Mouse (Mus musculus): ENCODE measurements at regions not wholly inside any gene's neighbourhood (a gene's known extent, or its start where the extent isn't known, plus 50 kb on each side); places are given as distances from the start of the nearest gene placed in this dataset.

DNA sequence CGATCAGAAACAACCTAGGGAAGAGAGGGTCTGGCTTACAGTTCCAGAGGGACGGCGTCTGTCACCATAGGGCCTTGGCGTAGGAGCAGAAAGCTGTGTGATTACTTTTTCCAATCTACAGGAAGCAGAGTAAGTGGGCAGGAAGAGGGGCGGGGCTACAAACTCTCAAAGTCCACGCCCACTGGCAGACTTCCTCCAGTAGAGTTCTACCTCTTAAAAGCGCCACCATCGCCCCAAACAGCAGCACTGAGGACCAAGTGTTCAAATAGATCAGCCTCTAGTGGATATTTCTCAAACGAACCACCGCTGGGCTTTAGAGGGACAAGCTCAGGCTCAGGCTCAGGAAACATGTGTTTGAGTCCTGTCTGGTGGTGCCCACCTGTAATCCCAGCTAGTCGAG lies 231.2 kb upstream of the Msx2 start:
- DNase-seq (ENCODE audit: low spot score) = no peak

DNA sequence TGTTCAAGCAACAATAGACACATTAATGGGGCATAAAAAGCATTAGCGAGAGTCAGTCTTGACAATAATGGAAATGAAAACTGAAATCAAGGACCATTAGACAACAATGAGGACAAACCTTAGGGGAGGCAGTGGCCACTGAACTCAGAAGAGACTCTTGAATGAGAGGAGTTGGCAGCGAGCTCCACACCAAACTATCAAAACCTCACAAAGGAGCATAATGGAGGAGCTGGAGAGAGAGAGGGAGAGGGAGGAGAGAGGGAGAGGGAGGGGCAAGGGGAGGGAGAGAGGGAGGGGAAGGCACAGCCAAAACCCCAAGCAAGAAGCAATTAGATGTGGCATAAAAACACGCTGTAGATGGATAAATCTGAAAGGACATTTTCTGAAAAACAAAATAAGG lies 227.4 kb upstream of the Msx2 start:
- DNase-seq (ENCODE audit: low spot score) = no peak

DNA sequence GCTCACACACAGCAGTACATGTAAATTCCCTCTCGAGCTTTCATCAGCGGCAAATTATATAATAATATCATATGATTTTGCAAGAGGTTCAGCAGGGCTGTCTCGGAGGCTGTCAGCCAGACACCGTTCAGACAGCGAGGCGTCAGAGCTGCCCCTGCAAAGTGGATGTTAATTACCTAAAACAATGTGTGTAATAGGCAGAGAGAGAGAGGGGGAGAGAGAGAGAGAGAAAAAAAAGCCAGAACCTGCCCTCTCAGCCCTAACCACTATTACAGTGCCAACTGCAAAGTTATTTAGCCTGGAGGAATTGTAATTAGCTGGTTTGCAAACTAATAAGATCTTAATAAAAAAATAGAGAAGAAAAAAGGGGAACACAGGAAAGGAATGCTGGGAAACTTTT lies 225.1 kb upstream of the Msx2 start:
- no peak for DNase-seq (ENCODE audit: low spot score)

DNA sequence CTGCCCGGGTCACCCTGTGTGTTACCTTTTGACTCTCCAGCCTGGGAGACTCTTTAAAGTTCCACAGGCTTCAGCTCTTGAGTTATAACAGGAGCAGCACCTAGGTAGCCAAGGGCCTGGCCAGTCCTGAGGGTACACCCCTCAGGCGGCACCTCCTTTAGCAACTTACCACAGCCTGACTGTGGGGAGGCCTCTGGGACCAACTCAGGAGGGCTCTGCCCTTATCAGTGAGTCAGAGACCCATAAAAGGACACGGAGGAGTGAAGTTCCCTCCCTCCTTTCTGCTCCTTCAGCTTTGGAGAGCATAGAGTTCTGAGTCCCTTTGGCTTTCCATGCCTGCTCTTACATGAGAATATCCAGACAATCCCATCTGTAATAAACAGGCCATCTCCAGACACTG lies 222.5 kb upstream of the Msx2 start:
- no peak for DNase-seq (ENCODE audit: low spot score)

DNA sequence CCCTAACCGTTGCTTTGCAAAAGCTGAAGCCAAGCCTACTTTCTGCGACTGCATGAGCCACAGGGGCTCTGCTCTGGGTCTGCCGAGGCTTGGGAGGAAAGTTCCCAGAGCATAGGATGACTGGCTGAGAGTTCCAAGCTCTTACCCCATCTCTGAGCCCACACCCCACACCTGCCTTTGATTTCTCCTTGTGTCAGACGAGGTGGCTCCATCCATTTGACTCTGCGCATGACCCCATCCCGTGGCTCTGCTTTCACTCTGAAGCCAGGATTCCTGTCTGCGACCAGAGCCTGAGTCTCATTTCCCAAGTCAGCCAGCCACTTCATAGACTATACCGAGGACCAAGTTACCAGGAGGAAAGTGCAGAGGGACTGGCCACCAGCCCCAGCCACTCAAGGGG lies 216.1 kb upstream of the Msx2 start:
- DNase-seq (ENCODE audit: low spot score) = no peak

DNA sequence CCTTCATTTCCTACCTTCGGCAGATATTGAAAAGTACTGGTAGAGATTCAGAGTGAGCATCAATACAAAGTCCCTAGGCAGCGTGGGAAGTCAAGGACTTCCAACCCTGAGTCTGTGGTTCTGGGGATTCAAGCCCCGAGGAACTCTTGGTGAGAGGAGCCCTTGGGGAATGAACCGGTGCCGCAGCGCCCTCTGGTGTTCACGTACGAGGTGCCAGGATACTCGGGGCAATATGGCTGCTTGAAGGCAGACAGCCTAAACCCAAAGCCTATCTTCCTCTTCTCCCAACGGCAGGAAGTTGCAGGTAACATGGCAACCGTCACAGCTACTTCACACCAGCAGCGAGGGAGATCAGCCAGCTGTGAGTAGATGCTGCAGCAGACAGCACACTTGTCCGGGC lies 215.6 kb upstream of the Msx2 start:
- DNase-seq (ENCODE audit: low spot score) = peak; percentile 61

DNA sequence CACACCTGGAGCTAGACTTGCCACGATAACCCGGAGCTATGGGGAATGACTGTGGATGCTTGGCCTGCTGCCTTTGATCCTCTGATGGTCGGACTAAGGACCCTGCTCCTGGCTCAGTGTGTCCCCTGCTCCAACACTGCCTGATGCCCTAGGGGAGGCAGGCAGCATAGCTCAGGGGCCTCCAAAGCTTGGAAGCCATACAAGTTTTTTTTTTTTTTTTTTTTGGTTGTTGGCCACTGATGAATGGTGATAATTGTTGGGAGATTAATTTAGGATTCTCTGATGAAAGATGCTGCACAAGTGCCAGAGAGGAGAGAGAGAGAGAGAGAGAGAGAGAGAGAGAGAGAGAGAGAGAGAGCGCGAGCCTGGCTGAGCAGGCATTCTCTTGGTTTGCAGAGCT lies 211.6 kb upstream of the Msx2 start:
- DNase-seq (ENCODE audit: low spot score) = no peak

DNA sequence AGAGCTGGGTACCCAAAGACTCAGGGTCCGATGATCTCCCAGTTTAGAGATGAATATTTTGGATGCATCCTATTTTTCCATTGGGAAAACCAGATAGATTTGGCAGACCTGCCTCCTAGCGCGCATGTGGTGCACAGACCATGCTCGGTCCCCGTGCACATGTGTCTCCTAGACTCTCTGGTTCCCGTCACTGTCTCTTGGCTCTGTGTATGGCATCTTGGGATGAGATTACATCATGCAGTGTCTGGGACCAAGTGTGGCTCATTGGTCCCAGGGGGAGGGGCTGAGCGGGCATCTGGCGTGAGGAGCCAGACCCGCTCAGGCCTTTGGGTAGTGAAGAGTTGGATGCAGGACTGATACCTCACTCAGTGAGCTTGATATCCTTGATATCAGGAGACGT lies 204.3 kb upstream of the Msx2 start:
- no peak for DNase-seq (ENCODE audit: low spot score)

DNA sequence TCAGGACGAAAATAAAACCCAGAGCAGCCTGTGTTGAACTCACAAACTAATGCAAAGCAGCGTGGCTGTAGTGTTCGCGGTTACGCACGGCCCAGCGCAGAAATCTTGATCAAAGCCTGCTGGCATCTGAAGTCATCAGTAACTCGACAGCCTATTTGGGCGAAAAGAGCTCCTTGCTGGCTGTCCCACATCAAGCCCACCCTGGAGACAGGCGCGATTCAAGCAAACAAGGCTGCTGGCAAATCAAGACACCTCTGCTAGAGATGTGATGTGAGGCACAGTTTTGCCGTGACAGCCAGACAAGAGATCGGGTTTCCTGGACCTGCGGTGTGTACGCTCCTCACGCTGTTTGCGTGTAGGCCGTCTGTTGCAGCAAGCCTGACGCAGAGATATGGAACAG lies 197.5 kb upstream of the Msx2 start:
- no peak for DNase-seq (ENCODE audit: low spot score)

DNA sequence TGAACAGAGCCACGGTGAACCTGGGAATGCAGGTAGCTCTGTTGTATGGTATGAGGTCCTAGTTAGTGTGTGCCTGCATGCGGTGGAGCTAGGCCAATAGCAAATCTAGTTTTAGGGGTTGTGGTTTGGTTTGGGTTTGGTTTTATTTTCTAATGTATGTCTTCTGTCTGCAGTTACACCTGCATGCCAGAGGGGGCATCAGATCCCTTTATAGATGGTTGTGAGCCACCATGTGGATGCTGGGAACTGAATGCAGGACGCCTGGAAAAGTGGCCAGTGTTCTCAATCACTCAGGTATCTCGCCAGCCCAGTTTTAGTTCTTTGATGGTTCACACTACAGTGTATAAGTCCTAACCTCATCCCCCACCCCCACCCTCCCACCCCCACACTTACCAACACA lies 194.6 kb upstream of the Msx2 start:
- no peak for DNase-seq (ENCODE audit: low spot score)

DNA sequence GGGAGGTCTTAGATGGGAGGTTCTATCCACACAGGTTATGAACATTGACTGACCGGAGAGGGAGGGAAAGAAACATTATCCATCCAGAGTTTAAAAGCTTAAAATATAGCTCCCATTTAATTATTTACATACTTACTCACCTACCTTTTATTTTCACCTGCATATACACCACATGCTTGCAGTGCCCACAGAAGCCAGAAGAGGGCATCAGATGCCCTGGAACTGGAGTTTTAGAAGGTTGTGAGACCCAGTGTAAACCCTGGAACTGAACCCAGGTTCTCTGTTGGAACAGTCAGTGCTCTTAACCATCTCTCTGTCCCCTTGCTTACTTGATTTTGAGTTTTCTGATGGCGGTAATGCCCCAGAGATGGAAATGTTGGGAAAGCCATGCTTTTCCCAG lies 192.7 kb upstream of the Msx2 start:
- no peak for DNase-seq (ENCODE audit: low spot score)

DNA sequence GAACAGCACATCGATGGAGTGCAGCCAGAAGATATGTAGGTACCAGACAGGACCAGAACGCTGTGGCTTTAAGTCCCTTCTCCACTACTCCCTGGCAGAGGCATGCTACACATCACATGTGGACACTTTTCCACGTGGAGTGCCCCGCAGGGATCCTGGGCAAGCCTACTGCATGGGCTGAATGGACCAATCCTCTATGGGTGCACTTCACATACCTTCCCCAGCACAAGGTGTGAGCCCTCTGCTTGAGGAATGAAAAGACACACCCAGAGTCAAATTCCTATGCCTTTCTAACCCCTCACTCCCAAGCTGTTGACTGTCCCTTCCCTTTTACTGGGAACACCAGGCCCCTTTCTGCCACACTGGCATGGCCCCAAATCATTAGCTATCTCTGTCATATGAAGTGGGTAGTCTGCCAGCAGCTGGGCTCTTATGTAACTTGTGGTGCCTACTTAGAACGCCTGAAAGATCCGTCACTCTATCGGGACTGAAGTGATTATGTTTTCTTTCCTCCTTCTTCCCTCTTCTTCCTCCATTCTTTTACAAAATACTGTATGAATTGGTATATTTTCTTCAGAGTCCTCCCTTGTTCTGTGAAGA lies 191.9 kb upstream of the Msx2 start:
- no peak for DNase-seq (ENCODE audit: low spot score)

DNA sequence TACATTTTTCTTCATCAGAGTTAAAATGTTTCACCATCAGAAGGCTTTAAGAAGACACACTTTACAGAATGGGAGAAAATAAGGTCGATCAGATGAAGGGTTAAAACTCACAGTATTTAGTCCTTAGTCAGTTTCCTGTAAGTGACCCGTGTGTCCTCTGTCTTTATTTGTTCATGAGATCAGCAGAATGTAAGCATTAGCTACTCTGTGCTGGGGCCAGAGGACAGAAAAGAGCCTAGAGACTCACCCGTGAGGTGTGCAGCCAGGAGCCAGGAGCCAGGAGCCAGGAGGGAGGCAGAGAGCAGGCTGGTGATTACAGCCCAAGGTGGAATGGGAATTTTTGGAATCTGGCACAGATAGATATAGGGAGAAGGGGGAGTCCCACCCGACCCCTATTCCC lies 180.0 kb upstream of the Msx2 start:
- DNase-seq (ENCODE audit: low spot score) = no peak

DNA sequence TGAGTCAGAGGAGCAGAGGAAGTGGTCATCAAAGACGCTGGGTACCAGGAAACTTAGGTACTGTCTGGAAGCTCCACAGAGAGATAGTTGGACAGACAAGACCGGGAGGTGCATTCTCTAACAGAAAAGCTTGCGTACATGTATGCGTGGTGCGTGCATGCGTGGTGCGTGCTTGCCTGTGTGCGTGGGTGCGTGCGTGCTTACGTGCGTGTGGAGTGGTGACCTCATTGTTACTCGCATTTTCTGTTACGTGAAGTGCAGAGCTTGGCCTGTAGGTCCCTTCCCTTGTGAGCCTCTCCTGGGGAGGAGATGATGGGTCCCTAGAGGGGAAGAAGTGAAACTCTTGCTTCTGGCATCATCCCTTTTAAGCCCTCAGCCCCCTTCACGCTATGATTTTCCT lies 175.5 kb upstream of the Msx2 start:
- no peak for DNase-seq (ENCODE audit: low spot score)

DNA sequence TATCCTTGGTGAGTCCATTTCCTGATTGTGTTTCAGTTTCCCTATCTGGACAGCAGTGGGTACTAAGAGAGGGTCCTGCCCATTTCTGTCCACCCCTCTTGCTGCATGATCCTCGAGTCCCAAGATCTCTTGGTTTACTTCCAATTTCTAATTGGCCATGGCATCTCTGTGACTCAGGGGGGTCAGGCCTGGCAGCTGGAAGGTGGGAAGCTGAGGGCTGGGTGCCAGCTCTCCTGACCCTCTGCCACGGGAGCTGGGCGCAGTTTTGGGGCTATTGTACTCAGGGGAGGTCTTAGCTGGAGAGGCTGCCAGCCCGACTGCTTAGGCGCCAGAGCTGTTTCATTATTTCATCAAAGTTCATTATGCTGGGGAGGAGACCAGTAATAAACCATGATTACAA lies 169.7 kb upstream of the Msx2 start:
- DNase-seq (ENCODE audit: low spot score) = no peak

DNA sequence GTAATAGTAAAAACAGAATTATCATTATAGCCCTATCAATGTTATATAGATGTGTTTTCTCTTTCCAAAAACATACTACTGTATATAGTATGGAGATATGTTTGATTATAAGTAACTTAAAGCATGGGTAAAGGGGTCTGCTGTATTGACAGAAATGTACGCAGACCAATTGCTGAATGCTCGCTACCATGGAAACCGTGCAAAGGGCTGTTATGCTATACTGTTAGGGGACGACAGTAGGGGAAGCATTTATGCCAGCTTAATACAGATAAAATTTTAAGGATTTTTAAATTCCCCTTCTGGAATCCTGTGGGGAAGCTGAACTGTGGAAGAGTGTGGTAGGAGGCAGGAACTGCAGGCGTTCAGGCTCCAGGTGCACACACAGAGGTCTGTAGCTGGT lies 166.7 kb upstream of the Msx2 start:
- DNase-seq (ENCODE audit: low spot score) = no peak

DNA sequence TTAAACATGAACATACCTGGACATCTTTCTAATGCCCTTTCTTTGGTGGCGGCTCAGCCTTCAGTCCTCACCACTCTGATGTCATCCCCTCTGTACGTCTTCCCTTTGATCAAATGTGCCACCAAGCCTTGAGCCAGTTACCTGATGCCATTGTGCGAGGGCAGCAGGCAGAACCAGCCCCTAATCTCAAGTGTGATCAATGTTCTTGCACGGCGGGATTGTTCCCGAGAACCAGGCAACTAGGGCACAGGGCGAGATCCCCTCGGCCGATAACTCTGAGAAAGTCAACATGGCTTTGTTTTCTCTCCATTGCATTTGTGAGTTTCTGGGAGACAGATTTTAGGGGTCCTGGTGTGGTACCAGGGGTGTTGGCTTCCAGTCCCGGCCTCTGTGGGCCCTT lies 166.2 kb upstream of the Msx2 start:
- no peak for DNase-seq (ENCODE audit: low spot score)

DNA sequence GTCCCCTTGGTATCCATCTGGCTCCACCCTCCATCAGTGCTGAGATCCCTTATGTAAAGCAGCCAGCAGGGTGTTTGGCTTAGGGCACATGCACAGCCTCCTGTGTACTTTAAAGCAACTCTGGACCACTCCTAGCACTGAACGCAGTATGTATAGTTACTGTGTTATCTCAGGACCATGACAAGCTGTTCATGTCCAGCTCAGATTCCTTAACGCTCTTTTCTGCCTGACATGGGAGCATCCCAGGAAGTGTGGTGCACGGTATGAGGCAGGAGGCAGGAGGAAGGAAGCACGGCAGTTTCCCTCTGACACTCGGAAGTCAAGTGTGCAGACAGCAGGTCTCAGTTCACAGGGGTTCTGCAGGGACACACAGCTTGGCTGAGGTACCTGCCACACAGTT lies 163.1 kb upstream of the Msx2 start:
- DNase-seq (ENCODE audit: low spot score) = no peak

DNA sequence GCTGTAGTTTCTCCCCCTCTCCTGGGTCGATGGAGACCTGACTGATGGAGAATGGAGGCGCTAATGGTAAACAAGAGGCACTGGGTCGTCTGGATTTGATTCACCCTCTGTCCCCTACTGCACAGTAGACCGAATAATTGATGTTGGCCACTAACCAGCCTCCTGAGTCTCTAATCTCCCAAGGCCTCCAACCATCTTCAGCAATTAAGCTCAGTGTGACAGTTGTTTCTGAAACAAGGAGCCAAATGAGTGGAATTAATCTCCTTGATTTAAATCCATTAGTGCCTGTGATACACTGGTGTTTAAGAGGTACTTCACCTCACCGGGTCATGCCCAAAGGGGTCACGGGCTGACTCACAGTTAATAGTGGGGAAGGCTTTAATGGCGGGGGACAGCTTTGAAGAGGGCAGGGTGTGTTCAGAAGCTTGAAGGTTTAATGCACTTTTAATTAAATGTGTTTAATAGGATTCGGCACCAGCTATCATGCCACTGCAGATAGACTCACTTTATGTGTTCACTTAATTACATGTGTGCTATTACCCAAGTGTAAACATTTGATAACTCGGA lies 161.8 kb upstream of the Msx2 start:
- DNase-seq (ENCODE audit: low spot score) = no peak

DNA sequence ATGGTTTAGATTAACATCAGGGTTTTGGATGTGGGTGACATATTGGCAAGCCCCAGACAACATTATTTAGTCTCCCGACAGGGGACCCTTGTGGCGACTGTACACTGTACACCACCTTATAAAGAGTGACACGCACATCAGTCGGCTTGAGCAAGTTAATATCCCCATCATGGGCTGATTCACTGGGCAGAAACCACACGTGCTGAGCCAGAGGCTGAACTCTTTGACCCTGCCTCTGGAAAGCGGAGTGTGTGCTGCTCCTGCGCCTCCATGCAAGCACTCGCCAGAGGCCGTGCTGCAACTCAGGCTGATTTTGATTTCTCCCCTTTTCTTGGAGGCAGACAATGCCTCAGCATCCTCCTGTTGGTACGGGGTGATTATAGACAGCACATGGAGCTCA lies 125.2 kb upstream of the Msx2 start:
- no peak for DNase-seq (ENCODE audit: low spot score)

DNA sequence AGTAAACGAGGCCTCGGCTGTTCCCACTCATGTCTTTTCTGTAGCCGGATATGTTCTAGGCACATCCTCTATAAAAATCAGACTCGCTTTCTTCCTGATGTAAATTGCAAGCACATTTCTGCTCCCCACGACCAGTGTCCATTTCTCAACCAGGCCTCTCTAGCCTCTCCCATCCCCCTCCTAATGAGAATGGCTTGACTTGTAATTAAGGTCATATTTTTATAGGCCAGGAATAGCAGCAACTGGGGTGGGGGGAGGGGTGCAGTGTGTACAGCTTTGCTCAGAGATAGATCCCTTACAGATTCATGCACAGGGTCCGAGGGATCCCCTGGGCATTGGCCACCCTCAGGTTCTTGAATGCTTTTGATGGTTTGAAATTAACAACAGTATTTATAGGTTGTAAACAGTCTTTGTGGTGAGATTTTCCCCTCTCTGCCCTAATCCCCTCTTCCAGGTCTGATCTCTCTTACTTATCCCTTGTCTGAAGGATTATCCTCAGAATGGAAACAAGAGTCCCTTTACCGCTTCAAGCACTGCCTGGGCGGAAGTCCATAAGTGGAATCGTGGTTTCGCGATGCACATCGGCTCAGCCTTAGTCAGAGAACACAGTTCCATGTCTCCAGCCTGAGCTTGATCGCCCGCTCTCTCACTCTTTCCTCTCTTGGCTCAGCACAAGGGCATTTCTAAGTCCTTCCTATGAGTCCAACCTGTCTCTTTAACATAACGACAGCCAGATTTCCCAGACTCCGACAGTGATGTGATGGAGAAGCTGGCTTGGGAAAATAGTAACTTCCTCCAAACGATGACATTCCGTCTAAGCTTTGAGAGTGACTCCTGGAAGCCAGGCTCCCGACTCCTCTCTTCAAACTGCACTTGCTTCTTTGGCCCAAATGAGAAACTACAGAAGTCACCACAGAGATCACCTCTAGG lies 124.3 kb upstream of the Msx2 start:
- DNase-seq (ENCODE audit: low spot score) = no peak

DNA sequence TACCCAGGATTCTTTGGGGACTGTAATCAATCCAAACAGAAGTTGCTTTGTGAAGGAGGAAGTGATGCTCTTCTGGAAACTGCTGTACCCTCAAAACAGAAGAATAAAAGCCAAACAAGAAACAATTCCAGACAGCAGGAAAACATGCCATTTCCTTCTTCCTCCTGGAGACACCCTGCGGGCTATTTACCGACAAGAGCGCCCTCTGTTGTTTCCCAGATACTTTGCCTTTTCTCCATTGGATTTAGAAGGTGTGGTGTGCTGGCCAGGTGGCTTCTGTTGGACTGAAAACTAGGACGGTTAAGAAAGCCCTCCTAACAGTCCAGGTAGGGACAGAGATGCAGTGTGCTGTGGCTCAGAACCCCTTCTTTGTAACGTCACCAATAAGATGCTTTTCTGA lies 119.9 kb upstream of the Msx2 start:
- no peak for DNase-seq (ENCODE audit: low spot score)

DNA sequence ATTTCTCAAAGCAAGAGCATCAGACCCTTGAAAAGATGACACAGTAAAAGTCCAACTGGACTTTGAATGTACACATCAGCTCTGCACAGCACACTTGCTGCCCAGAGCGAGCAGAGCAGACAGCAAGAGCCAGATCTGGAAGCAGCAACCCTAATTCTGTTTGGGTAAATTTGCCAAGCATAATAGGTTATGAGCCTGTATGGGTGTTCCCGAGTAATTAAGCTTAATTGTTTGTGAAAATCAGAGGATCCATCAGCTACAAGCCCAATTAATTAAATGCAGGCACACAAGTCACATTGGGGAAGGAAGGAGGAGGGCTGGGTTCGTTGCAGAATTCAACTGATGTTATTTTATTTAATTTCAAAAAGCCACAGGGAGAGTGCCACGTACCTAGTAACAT lies 113.9 kb upstream of the Msx2 start:
- no peak for DNase-seq (ENCODE audit: low spot score)

Measured in layer of hippocampus, adult 9-10 months (tissue).